Mouse (Mus musculus) CH12.LX (cell line): ENCODE results near the gene Evi5l. TPM values are rescaled to one million over a fixed set of nuclear protein-coding genes. Genes with fewer than 3 reads are reported as not detected.

ENCODE experiments used
- DNase-seq: peaks from one replicate; pipeline ENCODE4 v3.0.0-alpha.2; 2013; ENCODE audit errors: extremely low read depth
- H3K27ac ChIP-seq: 2 replicates; pipeline ENCODE4 v1.5.1; 2012; ENCODE audit warnings: low read depth, mild to moderate bottlenecking, control low read depth, moderate library complexity; ENCODE audit not compliant: insufficient read depth
- H3K27me3 ChIP-seq: replicated peaks from 2 replicates; pipeline ENCODE3; 2012; ENCODE audit warnings: inconsistent platforms
- H3K36me3 ChIP-seq, 2 experiments: replicated peaks in 1 of 2; 2 replicates each; pipeline versions ENCODE3 to v1.6.1; 2012; ENCODE audit warnings: inconsistent platforms in 1 of 2, low read length in 1 of 2, mild to moderate bottlenecking in 1 of 2, mixed read lengths in 1 of 2, moderate library complexity in 1 of 2; ENCODE audit not compliant: control insufficient read depth in 1 of 2, insufficient read depth in 1 of 2
- H3K4me1 ChIP-seq, 2 experiments: 2 replicates each; pipeline ENCODE4 v1.6.1; 2012; ENCODE audit warnings: inconsistent platforms in 1 of 2, moderate library complexity in 1 of 2; ENCODE audit not compliant: insufficient read depth in 2 of 2, control insufficient read depth in 1 of 2
- H3K4me2 ChIP-seq: 2 replicates; pipeline ENCODE4 v1.6.1; 2012; ENCODE audit warnings: low read depth, mild to moderate bottlenecking, control low read depth; ENCODE audit not compliant: poor library complexity, insufficient read depth, severe bottlenecking
- H3K4me3 ChIP-seq, 3 experiments: fragments of 150-350 bp in 1 of 3; sonication (generic) in 1 of 3; replicated peaks in 1 of 3; 2 replicates each; pipeline versions ENCODE3 to v1.5.1; 2011 to 2012; ENCODE audit warnings: low read depth in 2 of 3, low read length in 2 of 3, mild to moderate bottlenecking in 2 of 3, moderate library complexity in 2 of 3, control low read depth in 1 of 3, improper control_type of control experiment in 1 of 3, inconsistent platforms in 1 of 3, mixed read lengths in 1 of 3; ENCODE audit not compliant: poor library complexity in 1 of 3
- H3K79me2 ChIP-seq: replicated peaks from 2 replicates; pipeline ENCODE4 v1.6.1; 2012; ENCODE audit warnings: mild to moderate bottlenecking, moderate library complexity; ENCODE audit not compliant: control insufficient read depth, poor library complexity, insufficient read depth, severe bottlenecking; ENCODE audit errors: extremely low read depth
- H3K9ac ChIP-seq: 2 replicates; pipeline ENCODE4 v1.6.1; 2012; ENCODE audit warnings: low read depth, mild to moderate bottlenecking, control low read depth, moderate library complexity; ENCODE audit not compliant: insufficient read depth
- H3K9me3 ChIP-seq: replicated peaks from 2 replicates; pipeline ENCODE3; 2012; ENCODE audit warnings: low read length, inconsistent platforms, mixed read lengths
- BHLHE40 ChIP-seq: IDR thresholded peaks from 2 replicates; pipeline ENCODE4 v1.6.1; 2011; ENCODE audit warnings: mild to moderate bottlenecking, low read depth, low read length, improper control_type of control experiment
- CHD1 ChIP-seq: IDR thresholded peaks from 2 replicates; pipeline ENCODE4 v1.6.1; 2012; ENCODE audit warnings: low read depth, low read length, improper control_type of control experiment, inconsistent platforms
- CHD2 ChIP-seq: IDR thresholded peaks from 2 replicates; pipeline ENCODE4 v1.6.1; 2011; ENCODE audit warnings: low read length, improper control_type of control experiment
- CTCF ChIP-seq, 2 experiments: IDR thresholded peaks in 1 of 2; conservative IDR thresholded peaks in 1 of 2; 2 replicates each; pipeline ENCODE4 v1.5.1; 2011 to 2012; ENCODE audit warnings: low read depth in 2 of 2, low read length in 2 of 2, improper control_type of control experiment in 1 of 2, inconsistent platforms in 1 of 2, mild to moderate bottlenecking in 1 of 2, moderate library complexity in 1 of 2
- E2F4 ChIP-seq: IDR thresholded peaks from 2 replicates; pipeline ENCODE4 v1.6.1; 2011; ENCODE audit warnings: low read depth, low read length, improper control_type of control experiment; ENCODE audit not compliant: insufficient replicate concordance
- ELF1 ChIP-seq: IDR thresholded peaks from 2 replicates; pipeline ENCODE4 v1.6.1; 2014; ENCODE audit warnings: low read depth, mild to moderate bottlenecking, inconsistent platforms, low read length, improper control_type of control experiment
- EP300 ChIP-seq: IDR thresholded peaks from 2 replicates; pipeline ENCODE4 v1.6.1; 2011; ENCODE audit warnings: low read length, improper control_type of control experiment
- ETS1 ChIP-seq: conservative IDR thresholded peaks from 2 replicates; pipeline ENCODE4 v1.6.1; 2012; ENCODE audit warnings: low read depth, mild to moderate bottlenecking, inconsistent platforms, low read length, improper control_type of control experiment, moderate library complexity
- GABPA ChIP-seq: IDR thresholded peaks from 2 replicates; pipeline ENCODE4 v1.6.1; 2012; ENCODE audit warnings: low read depth, low read length, improper control_type of control experiment, inconsistent platforms; ENCODE audit not compliant: insufficient replicate concordance
- HCFC1 ChIP-seq: IDR thresholded peaks from 2 replicates; pipeline ENCODE4 v1.6.1; 2012; ENCODE audit warnings: low read depth, mild to moderate bottlenecking, inconsistent platforms, low read length, improper control_type of control experiment
- IRF4 ChIP-seq: IDR thresholded peaks from 2 replicates; pipeline ENCODE4 v1.6.1; 2014; ENCODE audit warnings: low read depth, mild to moderate bottlenecking, inconsistent platforms, low read length, improper control_type of control experiment
- JUN ChIP-seq: IDR thresholded peaks from 2 replicates; pipeline ENCODE4 v1.6.1; 2011; ENCODE audit warnings: low read depth, mild to moderate bottlenecking, low read length, improper control_type of control experiment, moderate library complexity; ENCODE audit not compliant: insufficient read depth
- JUND ChIP-seq: conservative IDR thresholded peaks from 2 replicates; pipeline ENCODE4 v1.6.1; 2011; ENCODE audit warnings: low read depth, low read length, improper control_type of control experiment
- KAT2A ChIP-seq: IDR thresholded peaks from 2 replicates; pipeline ENCODE4 v1.6.1; 2012; ENCODE audit warnings: low read length, improper control_type of control experiment, inconsistent platforms; ENCODE audit not compliant: insufficient replicate concordance
- MAFK ChIP-seq: IDR thresholded peaks from 2 replicates; pipeline ENCODE4 v1.6.1; 2011; ENCODE audit warnings: low read length, improper control_type of control experiment; ENCODE audit not compliant: insufficient replicate concordance
- MAX ChIP-seq: IDR thresholded peaks from 2 replicates; pipeline ENCODE4 v1.6.1; 2011; ENCODE audit warnings: low read length, improper control_type of control experiment
- MAZ ChIP-seq: IDR thresholded peaks from 2 replicates; pipeline ENCODE4 v1.6.1; 2012; ENCODE audit warnings: low read depth, mild to moderate bottlenecking, inconsistent platforms, low read length, improper control_type of control experiment, moderate library complexity
- MEF2A ChIP-seq: IDR thresholded peaks from 2 replicates; pipeline ENCODE4 v1.6.1; 2014; ENCODE audit warnings: low read depth, mild to moderate bottlenecking, inconsistent platforms, low read length, improper control_type of control experiment, borderline replicate concordance
- MXI1 ChIP-seq: IDR thresholded peaks from 2 replicates; pipeline ENCODE4 v1.6.1; 2011; ENCODE audit warnings: mild to moderate bottlenecking, low read depth, low read length, improper control_type of control experiment
- MYC ChIP-seq: IDR thresholded peaks from 2 replicates; pipeline ENCODE4 v1.6.1; 2011; ENCODE audit warnings: low read depth, mild to moderate bottlenecking, improper control_type of control experiment, low read length
- NELFE ChIP-seq: IDR thresholded peaks from 2 replicates; pipeline ENCODE4 v1.6.1; 2011; ENCODE audit warnings: low read depth, low read length, improper control_type of control experiment
- NRF1 ChIP-seq: IDR thresholded peaks from 2 replicates; pipeline ENCODE4 v1.6.1; 2014; ENCODE audit warnings: low read depth, mild to moderate bottlenecking, inconsistent platforms, low read length, improper control_type of control experiment, moderate library complexity
- PAX5 ChIP-seq: IDR thresholded peaks from 2 replicates; pipeline ENCODE4 v1.6.1; 2012; ENCODE audit warnings: low read length, inconsistent platforms, mixed read lengths
- POLR2A ChIP-seq: IDR thresholded peaks from 2 replicates; pipeline ENCODE4 v1.6.1; 2011; ENCODE audit warnings: low read depth, mild to moderate bottlenecking, improper control_type of control experiment, low read length
- POLR2AphosphoS2 ChIP-seq: IDR thresholded peaks from 2 replicates; pipeline ENCODE4 v1.6.1; 2011; ENCODE audit warnings: low read depth, low read length, improper control_type of control experiment
- RAD21 ChIP-seq: IDR thresholded peaks from 2 replicates; pipeline ENCODE4 v1.6.1; 2011; ENCODE audit warnings: low read depth, mild to moderate bottlenecking, low read length, improper control_type of control experiment, moderate library complexity
- RCOR1 ChIP-seq: conservative IDR thresholded peaks from 2 replicates; pipeline ENCODE4 v1.6.1; 2012; ENCODE audit warnings: low read depth, mild to moderate bottlenecking, inconsistent platforms, low read length, improper control_type of control experiment
- SIN3A ChIP-seq: IDR thresholded peaks from 2 replicates; pipeline ENCODE4 v1.6.1; 2012; ENCODE audit warnings: low read length, improper control_type of control experiment, inconsistent platforms
- SMC3 ChIP-seq: IDR thresholded peaks from 2 replicates; pipeline ENCODE4 v1.6.1; 2011; ENCODE audit warnings: low read depth, low read length, improper control_type of control experiment
- TBP ChIP-seq: conservative IDR thresholded peaks from 2 replicates; pipeline ENCODE4 v1.6.1; 2011; ENCODE audit warnings: low read depth, low read length, improper control_type of control experiment
- TCF12 ChIP-seq: IDR thresholded peaks from 2 replicates; pipeline ENCODE4 v1.6.1; 2014; ENCODE audit warnings: low read depth, mild to moderate bottlenecking, inconsistent platforms, low read length, improper control_type of control experiment
- UBTF ChIP-seq: IDR thresholded peaks from 2 replicates; pipeline ENCODE4 v1.6.1; 2012; ENCODE audit warnings: low read depth, mild to moderate bottlenecking, inconsistent platforms, low read length, improper control_type of control experiment, moderate library complexity
- USF1 ChIP-seq: IDR thresholded peaks from 2 replicates; pipeline ENCODE4 v1.6.1; 2014; ENCODE audit warnings: low read depth, mild to moderate bottlenecking, inconsistent platforms, low read length, improper control_type of control experiment
- USF2 ChIP-seq: conservative IDR thresholded peaks from 2 replicates; pipeline ENCODE4 v1.6.1; 2011; ENCODE audit warnings: low read depth, low read length, improper control_type of control experiment
- ZC3H11A ChIP-seq: IDR thresholded peaks from 2 replicates; pipeline ENCODE4 v1.6.1; 2012; ENCODE audit warnings: low read depth, mild to moderate bottlenecking, inconsistent platforms, low read length, improper control_type of control experiment
- ZKSCAN1 ChIP-seq: IDR thresholded peaks from 2 replicates; pipeline ENCODE4 v1.6.1; 2012; ENCODE audit warnings: low read depth, inconsistent platforms, low read length, improper control_type of control experiment, borderline replicate concordance
- ZMIZ1 ChIP-seq: IDR thresholded peaks from 2 replicates; pipeline ENCODE4 v1.6.1; 2012; ENCODE audit warnings: low read depth, mild to moderate bottlenecking, inconsistent platforms, low read length, improper control_type of control experiment
- ZNF384 ChIP-seq: IDR thresholded peaks from 2 replicates; pipeline ENCODE4 v1.6.1; 2012; ENCODE audit warnings: low read depth, low read length, improper control_type of control experiment, inconsistent platforms
- dilution Hi-C: fragments of 300-500 bp; cut with MboI; formaldehyde crosslinking; loops from 2 replicates; pipeline ENCODE4 v1.14.3; 2020; ENCODE audit warnings: low sequenced_read_pairs; ENCODE audit not compliant: extremely low pct_unique_long_range_greater_than_20kb, extremely low pct_ligation_motif_present
- in situ Hi-C: fragments of 300-500 bp; cut with MboI; formaldehyde crosslinking; loops from 3 replicates; pipeline ENCODE4 v1.14.3; 2019; ENCODE audit warnings: low sequenced_read_pairs, low pct_ligation_motif_present, low pct_unique_long_range_greater_than_20kb, mixed read lengths
- polyA plus RNA-seq: library from polyadenylated mRNA; unstranded; fragments of >175 nt; gene quantifications from 2 replicates; pipeline ENCODE4 v1.2.1, GENCODE M21; 2012; ENCODE audit warnings: low read depth; ENCODE audit not compliant: insufficient read length
- total RNA-seq, 2 experiments: library from RNA; depleted of rRNA; stranded (reverse); fragments of 300-350 nt in 1 of 2; fragments of >200 nt in 1 of 2; gene quantifications; 2 replicates each; pipeline ENCODE4 v1.2.3; 2012 to 2014

The Evi5l gene
- total RNA-seq (2012; rRNA removed) = 4.6 and 6.6 TPM in 2 replicates
- 1.4 and 2.2 TPM in 2 replicates for total RNA-seq (2014; rRNA removed)
- 2.8 and 3.6 TPM in 2 replicates for polyA plus RNA-seq

DNA sequence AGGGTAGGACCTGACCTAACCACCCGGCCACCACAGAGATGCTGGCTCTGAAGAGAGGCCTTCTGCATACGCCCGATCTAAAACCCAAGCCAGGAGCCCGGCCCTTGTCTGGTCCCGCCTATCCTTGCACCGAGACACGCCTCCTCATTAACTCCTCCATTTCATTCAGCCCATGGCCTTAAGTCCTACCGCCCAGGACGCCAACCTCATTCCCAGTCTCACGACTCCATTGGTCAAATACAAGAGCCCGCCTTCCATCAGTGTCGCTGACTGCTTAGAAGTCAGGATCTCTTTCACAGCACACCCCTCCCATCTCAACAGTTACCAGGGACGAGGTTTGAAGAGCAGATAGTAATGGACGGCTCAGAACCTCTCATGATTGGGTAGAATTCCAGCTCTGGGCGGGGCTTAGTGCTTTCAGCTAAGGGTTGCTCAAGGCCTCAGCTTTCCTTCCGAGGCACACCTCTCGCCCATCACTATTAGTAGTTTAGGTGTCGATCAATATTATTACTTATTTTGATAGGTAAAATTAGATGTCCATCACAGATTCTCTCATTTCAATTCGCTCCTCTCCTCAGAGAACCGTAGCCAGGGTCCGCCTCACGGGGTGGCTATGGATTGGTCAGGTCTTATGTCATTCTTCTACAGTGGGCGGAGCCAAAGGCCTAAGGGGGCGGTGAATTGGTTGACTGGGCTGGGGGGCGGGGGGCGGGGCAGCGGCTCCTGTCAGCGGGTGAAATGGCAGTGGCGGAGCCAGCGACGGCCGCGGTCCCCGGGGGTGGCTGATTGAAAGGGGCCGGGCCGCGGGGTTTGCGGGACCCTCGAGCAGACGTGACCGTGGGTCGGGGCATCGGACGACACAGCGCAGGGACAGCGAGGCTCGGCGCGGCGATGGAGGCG is at the start of gene Evi5l:
Gene Evi5l, plus strand, starts transcription at position 716 of the 900 bp plus-strand sequence.
- in situ Hi-C loops = loop anchor here (25.0 kb wide), 1 partner anchor 346 kb away; no protein-coding TSS in a partner anchor
- peak; percentile 99 for DNase-seq
- Histone ChIP-seq H3K4me3 (peak within 1 kb of the TSS; percentile 57 to 75 (median 64)), H3K9me3 (no peaks in the 10 kb centered on the region), H3K36me3 (no peaks in the 10 kb centered on the region), H3K9ac (peak within 1 kb of the TSS; percentile 89), H3K79me2 (no peaks in the 10 kb centered on the region), H3K4me1 (peaks cover 11 to 13% of the 10 kb centered on the region in 2 experiments), H3K27ac (no peak within 1 kb of the TSS), H3K27me3 (peaks cover 5% of the 10 kb centered on the region), H3K4me2 (peak within 1 kb of the TSS; percentile 99)
- TF ChIP-seq E2F4 = no peak
- no peak for TF ChIP-seq MEF2A
- TF ChIP-seq CTCF (conservative IDR thresholded peaks at IDR 0.05 in 1 of 2, IDR thresholded peaks at IDR 0.05 in 1 of 2; ENCODE audit: low read depth in 2 of 2, low read length in 2 of 2) = no peak
- TF ChIP-seq SMC3 = no peak
- 0 out of 2 replicates have a peak, but pooled peaks have one; percentile 38 for TF ChIP-seq TCF12
- no peak for TF ChIP-seq PAX5
- peak; percentile 16; the same call in 1 of the 2 replicates for TF ChIP-seq MXI1
- TF ChIP-seq ZC3H11A = no peak
- TF ChIP-seq NRF1 = peak; percentile 24; the same call in 1 of the 2 replicates
- TF ChIP-seq CHD2 = peak; percentile 98
- TF ChIP-seq ELF1 = no peak; the same call in 1 of the 2 replicates
- no peak for TF ChIP-seq TBP
- no peak for TF ChIP-seq RCOR1
- peak; percentile 39; the same call in 1 of the 2 replicates for TF ChIP-seq ZMIZ1
- no peak for TF ChIP-seq POLR2AphosphoS2
- no peak for TF ChIP-seq EP300
- no peak; the same call in 1 of the 2 replicates for TF ChIP-seq BHLHE40
- peak; percentile 56 for TF ChIP-seq POLR2A
- TF ChIP-seq ZNF384 = no peak
- TF ChIP-seq CHD1 = no peak
- no peak for TF ChIP-seq RAD21
- TF ChIP-seq JUND = no peak
- TF ChIP-seq ZKSCAN1 = no peak
- no peak; the same call in 1 of the 2 replicates for TF ChIP-seq IRF4
- TF ChIP-seq UBTF = no peak
- peak; percentile 79; the same call in 1 of the 2 replicates for TF ChIP-seq KAT2A
- TF ChIP-seq JUN = no peak
- no peak for TF ChIP-seq USF1
- TF ChIP-seq HCFC1 = peak; percentile 70
- no peak for TF ChIP-seq ETS1
- no peak for TF ChIP-seq MYC
- TF ChIP-seq GABPA = no peak
- TF ChIP-seq MAZ = peak; percentile 17
- TF ChIP-seq NELFE = no peak
- TF ChIP-seq MAX = no peak
- peak; percentile 16 for TF ChIP-seq SIN3A
- no peak for TF ChIP-seq MAFK
- no peak for TF ChIP-seq USF2
- dilution Hi-C loops = no loop called here
